Mouse (Mus musculus) brown adipose tissue, adult 24 weeks (tissue): ENCODE measurements around the gene Ccr3. TPM values are rescaled to one million over a fixed set of nuclear protein-coding genes. Genes with fewer than 3 reads are reported as not detected.
A peak's percentile ranks its signal among the peaks of the same experiment; 100 is the strongest.
"Not testable (repeated sequence)": the region's sequence is repeated elsewhere in the genome, so short reads cannot be mapped to it uniquely, and the experiment has no call there.

ENCODE experiments used
- H3K27ac ChIP-seq: fragments of 200-500 bp; replicated peaks from 2 replicates; pipeline ENCODE4 v1.5.1; 2012; ENCODE audit warnings: low read depth, mild to moderate bottlenecking, low read length
- H3K4me1 ChIP-seq: fragments of 200-500 bp; 2 replicates; pipeline ENCODE4 v1.6.1; 2012; ENCODE audit warnings: low read length, mixed read lengths; ENCODE audit not compliant: control insufficient read depth, insufficient read depth, insufficient read length
- H3K4me3 ChIP-seq: fragments of 200-500 bp; 2 replicates; pipeline ENCODE4 v1.5.1; 2012; ENCODE audit warnings: low read depth, mild to moderate bottlenecking, low read length, moderate library complexity; ENCODE audit not compliant: insufficient read depth
- polyA plus RNA-seq: library from polyadenylated mRNA; stranded (reverse); fragments of >200 nt; gene quantifications from 2 replicates; pipeline ENCODE4 v1.2.4, GENCODE M21; 2012; ENCODE audit not compliant: missing spikeins, insufficient read depth, insufficient read length

The Ccr3 gene
- polyA plus RNA-seq, 1 experiment, result not detected

DNA sequence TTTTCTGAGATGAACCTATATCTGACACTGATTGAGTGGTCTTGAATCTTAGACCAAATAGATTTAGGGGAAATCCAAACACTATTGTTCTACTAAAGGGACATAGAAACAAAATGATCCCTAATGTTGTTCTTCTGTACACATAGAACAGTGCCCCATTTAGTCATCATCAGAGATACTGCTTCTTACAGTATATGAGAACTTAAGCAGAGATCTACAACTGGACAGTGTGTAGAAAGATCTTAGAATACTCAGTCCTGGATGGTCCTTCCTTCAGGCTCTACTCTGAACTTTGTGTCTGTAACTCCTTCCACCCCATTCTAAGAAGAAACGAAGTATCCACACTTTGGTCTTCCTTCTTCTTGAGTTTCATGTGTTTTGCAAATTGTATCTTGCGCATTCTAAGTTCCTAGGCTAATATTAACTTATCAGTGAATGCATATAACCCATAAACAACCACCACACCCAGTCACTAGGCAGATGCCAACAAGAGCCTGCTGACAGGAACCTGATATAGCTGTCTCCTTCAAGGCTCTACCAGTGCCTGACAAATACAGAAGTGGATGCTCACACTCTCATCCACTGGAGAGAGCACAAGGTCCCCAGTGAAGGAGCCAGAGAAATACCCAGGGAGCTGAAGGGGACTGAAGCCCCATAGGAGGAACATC, 6.7 kb upstream of the Ccr3 start:
- Histone ChIP-seq H3K4me3 (no peak overlapping the region), H3K4me1 (no peaks in the 10 kb centered on the region), H3K27ac (no peak overlapping the region)

- H3K4me1 ChIP-seq, result no peaks in the 10 kb centered on the region
- no peak overlapping the region for H3K27ac ChIP-seq
These were observed 5.7 kb upstream of the Ccr3 start for GRCm38 (mm10) chr9:124016048-124016447.

GRCm38 (mm10) chr9:124019887-124020286, 1.9 kb upstream of the Ccr3 start:
- Histone ChIP-seq H3K4me3 (no peak overlapping the region), H3K27ac (no peak overlapping the region), H3K4me1 (no peaks in the 10 kb centered on the region)

More at GRCm38 (mm10) chr9:124016048-124016447, 5.7 kb upstream of the Ccr3 start:
- H3K4me3 ChIP-seq, result no peak overlapping the region

DNA sequence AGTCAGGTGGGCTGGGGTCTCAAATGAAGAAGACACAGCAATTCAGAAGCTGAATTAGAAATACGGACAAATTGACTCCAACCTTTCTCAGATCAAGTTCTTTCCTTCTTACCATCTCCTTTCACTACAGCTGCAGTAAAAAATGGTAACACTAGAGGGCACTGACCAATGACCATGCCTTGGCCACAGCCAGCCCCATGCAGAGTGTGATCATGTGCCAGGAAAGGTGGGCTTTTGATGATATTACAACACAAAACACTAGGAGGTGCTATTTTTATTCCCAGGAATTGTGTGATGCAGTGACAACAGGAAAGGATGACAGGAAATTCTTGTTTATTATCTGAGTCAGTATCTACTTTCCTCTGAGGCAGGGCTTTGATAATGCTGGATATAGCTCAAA, 11.6 kb downstream of the Ccr3 start:
- Histone ChIP-seq H3K27ac (no peak overlapping the region), H3K4me1 (no peaks in the 10 kb centered on the region), H3K4me3 (no peak overlapping the region)

GRCm38 (mm10) chr9:124037707-124038106, 15.9 kb downstream of the Ccr3 start:
- peak overlapping the region; percentile 36 for H3K27ac ChIP-seq
- H3K4me3 ChIP-seq, result no peak overlapping the region
- no peaks in the 10 kb centered on the region for H3K4me1 ChIP-seq

GRCm38 (mm10) chr9:124038158-124038582, 16.4 kb downstream of the Ccr3 start:
- Histone ChIP-seq H3K4me3 (no peak overlapping the region), H3K4me1 (no peaks in the 10 kb centered on the region), H3K27ac (no peak overlapping the region)

DNA sequence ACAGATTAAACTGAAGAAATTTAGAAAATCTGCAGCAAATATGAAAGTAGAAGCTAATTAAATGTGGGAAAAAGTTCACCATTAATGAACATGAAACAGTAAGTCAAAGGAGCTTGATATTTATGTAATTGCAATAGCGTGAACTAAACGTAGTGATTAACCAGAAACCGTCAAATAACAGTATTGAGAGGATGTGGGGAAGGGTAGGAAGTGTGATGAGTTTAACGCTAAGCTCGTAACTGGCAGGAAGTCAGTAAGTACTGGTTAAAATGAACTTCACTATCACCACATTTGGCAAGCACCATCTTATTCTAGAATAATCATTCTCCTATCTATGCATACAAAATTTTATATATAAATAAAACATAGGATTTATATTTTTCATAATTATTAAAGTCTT, 17.2 kb downstream of the Ccr3 start:
- no peak overlapping the region for H3K4me3 ChIP-seq
- no peak overlapping the region for H3K27ac ChIP-seq
- no peaks in the 10 kb centered on the region for H3K4me1 ChIP-seq

GRCm38 (mm10) chr9:124040932-124041331, 19.2 kb downstream of the Ccr3 start:
- Histone ChIP-seq H3K4me1 (no peaks in the 10 kb centered on the region), H3K4me3 (no peak overlapping the region), H3K27ac (no peak overlapping the region)

DNA sequence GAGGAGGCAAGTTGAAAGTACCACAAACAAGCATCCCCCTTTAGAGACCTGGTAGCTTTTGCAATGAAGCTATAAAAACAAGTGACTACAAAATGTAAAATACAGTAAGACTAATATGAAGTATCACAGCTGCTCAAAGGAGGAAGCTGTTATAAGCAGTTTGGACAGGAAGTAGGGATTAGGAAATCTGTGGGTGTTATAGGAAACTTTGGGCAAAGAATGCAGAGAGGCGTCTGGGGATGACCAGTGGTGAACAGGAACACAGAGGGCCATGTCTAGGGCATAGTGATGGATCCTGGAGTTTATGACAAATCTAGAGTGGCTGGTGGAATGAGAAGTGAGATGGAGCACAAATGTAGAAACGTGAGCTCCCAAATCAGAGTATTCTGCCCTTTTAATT, 31.8 kb downstream of the Ccr3 start:
- Histone ChIP-seq H3K27ac (peak overlapping the region; percentile 66), H3K4me3 (no peak overlapping the region), H3K4me1 (no peaks in the 10 kb centered on the region)

- Histone ChIP-seq H3K4me3 (no peak overlapping the region), H3K4me1 (no peaks in the 10 kb centered on the region), H3K27ac (0 out of 2 replicates have a peak overlapping the region, but pooled peaks have one; percentile 2)
These were observed 34.5 kb downstream of the Ccr3 start for GRCm38 (mm10) chr9:124056158-124056709.

DNA sequence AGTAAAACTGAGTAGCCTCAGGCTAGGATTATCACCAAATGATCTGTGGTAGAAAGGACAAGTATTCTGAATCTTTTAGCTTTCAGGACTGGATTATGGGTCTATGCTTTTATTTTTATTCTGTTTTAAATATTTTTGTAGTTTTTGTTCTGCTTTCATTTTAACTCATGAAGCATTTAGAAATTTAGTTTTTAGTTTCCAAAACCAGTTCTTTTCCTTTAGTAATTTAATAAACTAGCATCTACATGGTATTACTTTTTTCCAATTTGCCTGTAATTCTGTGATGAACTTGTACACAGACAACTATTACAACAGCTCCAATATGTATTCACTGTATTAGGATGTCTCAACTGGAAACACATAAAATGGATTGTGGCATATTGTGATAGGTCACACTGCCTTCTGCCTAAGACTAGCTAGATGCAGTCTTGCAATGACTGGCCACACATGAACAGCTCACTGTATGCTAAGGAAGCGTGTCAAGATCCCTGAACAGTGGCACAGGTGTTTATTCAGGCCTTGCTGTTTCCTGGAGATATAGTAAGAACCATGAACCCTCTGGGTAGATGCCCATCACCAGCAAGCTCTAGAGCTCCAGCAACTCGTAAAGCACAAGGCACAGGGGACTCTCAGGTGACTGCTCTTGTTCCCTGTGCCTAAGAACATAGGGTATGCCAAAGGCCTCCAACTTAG, 38.0 kb downstream of the Ccr3 start:
- Histone ChIP-seq H3K4me1 (no peaks in the 10 kb centered on the region), H3K27ac (no peak overlapping the region), H3K4me3 (no peak overlapping the region)

- H3K4me3 ChIP-seq, H3K27ac ChIP-seq, H3K4me1 ChIP-seq: not testable (repeated sequence)
These were observed 40.0 kb downstream of the Ccr3 start for GRCm38 (mm10) chr9:124061474-124062432.

DNA sequence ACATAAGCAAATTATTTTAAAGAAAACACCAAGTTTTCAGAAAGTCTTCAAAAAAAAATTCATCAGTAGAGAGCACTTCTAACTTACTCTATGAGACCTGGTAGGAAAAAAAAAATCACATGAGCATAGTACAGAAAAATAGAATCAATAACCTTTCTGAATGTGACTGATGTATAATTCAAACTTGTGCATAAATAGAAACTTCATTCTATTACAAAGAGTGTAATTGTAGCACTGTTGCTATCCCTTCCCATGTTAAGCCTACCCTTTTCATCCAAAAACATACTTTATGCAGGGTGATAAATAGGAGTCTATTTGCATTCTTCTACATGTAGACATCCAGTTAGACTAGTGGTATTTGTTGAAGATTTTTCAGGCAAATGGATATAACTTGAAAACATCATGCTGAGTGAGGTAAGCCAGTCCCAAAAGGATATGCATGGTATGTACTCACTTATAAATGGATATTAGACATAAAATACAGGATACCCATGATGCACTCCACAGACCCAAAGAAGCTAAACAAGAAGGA, 44.9 kb downstream of the Ccr3 start:
- Histone ChIP-seq H3K4me3 (no peak overlapping the region), H3K27ac (no peak overlapping the region), H3K4me1 (peaks cover 3% of the 10 kb centered on the region; the same call in 1 of the 2 replicates)

GRCm38 (mm10) chr9:124068098-124069058, 46.6 kb downstream of the Ccr3 start:
- Histone ChIP-seq H3K4me3 (no peak overlapping the region), H3K27ac (peak overlapping the region; percentile 68)

More at GRCm38 (mm10) chr9:124068098-124069058, 46.6 kb downstream of the Ccr3 start:
- peaks cover 3% of the 10 kb centered on the region; the same call in 1 of the 2 replicates for H3K4me1 ChIP-seq
